Mouse (Mus musculus) spleen, adult 2 months (tissue): ENCODE data around the gene Iqgap1. TPM values are rescaled to one million over a fixed set of nuclear protein-coding genes. Genes with fewer than 3 reads are reported as not detected.
A peak's percentile ranks its signal among the peaks of the same experiment; 100 is the strongest.

ENCODE experiments used
- DNase-seq, 2 experiments: peaks; one replicate each; pipeline versions ENCODE4 v3.0.0 to v3.0.0-alpha.2; 2012 to 2021; ENCODE audit warnings: low spot score in 2 of 2, low read depth in 1 of 2
- H3K27ac ChIP-seq: fragments of 200-500 bp; 2 replicates; pipeline ENCODE4 v1.5.1; 2012; ENCODE audit warnings: low read length, inconsistent platforms; ENCODE audit not compliant: insufficient read depth
- H3K27me3 ChIP-seq: fragments of 200-500 bp; 2 replicates; pipeline ENCODE4 v1.6.1; 2012; ENCODE audit warnings: mild to moderate bottlenecking, moderate library complexity, low read length, inconsistent platforms; ENCODE audit not compliant: control insufficient read depth, insufficient read depth
- H3K36me3 ChIP-seq: fragments of 200-500 bp; 2 replicates; pipeline ENCODE4 v1.6.1; 2012; ENCODE audit warnings: mild to moderate bottlenecking, low read length, inconsistent platforms; ENCODE audit not compliant: control insufficient read depth, insufficient read depth
- H3K4me1 ChIP-seq: fragments of 200-500 bp; 2 replicates; pipeline ENCODE4 v1.6.1; 2011; ENCODE audit warnings: inconsistent platforms; ENCODE audit not compliant: control insufficient read depth, insufficient read depth, insufficient read length
- H3K4me3 ChIP-seq: fragments of 200-500 bp; 2 replicates; pipeline ENCODE4 v1.5.1; 2011; ENCODE audit warnings: mild to moderate bottlenecking, inconsistent platforms; ENCODE audit not compliant: insufficient read depth, insufficient read length; ENCODE audit errors: extremely low read depth
- CTCF ChIP-seq: fragments of 200-500 bp; IDR thresholded peaks from 2 replicates; pipeline ENCODE4 v1.5.1; 2011; ENCODE audit warnings: mild to moderate bottlenecking, inconsistent platforms; ENCODE audit not compliant: insufficient read depth, insufficient read length, insufficient replicate concordance; ENCODE audit errors: extremely low read depth
- POLR2A ChIP-seq: fragments of 200-500 bp; IDR thresholded peaks from 2 replicates; pipeline ENCODE4 v1.6.1; 2011; ENCODE audit warnings: low read depth, low read length, inconsistent platforms
- WGBS: fragments of 180-500 bp; shearing (Covaris S2); methylation state at CpG from one replicate; pipeline ENCODE4 v1.1.7; 2018; 5-methylcytosine and 5-hydroxymethylcytosine counted together
- polyA plus RNA-seq: library from polyadenylated mRNA; depleted of rRNA; stranded (reverse); fragments of >200 nt; gene quantifications from 2 replicates; pipeline ENCODE4 v1.2.3, GENCODE M21; 2012

The Iqgap1 gene
- polyA plus RNA-seq, 1 experiment, result 55.9 TPM

DNA sequence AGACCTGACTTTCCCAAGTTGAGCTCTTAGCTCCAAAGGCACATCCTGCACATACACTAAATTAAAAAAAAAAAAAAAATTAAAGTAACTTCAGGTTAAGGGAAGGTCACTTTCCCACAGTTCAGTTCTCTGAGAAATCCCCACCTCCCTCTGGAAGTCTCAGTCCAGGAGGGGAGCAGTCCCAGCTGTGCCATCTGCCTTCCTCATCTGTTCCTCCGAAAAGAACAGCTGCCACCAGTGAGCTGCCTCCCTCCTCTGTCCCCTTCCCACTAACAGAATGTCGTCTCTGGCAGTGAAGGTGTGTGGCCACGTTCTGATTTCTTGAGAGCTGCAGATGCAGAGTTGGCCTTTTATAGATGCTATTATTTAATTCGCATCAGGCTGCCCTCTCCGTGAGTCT lies 127.9 kb downstream of the Iqgap1 start:
- TF ChIP-seq POLR2A, result no peak
- TF ChIP-seq CTCF, result no peak
- Histone ChIP-seq H3K4me3 (no peak overlapping the region), H3K27ac (no peak overlapping the region), H3K4me1 (no peaks in the 10 kb centered on the region; the same call in 1 of the 2 replicates), H3K36me3 (no peaks in the 10 kb centered on the region), H3K27me3 (no peaks in the 10 kb centered on the region)
- DNase-seq, result no peak
- 84% methylated on average over 5 of the region's 5 CpGs for WGBS

DNA sequence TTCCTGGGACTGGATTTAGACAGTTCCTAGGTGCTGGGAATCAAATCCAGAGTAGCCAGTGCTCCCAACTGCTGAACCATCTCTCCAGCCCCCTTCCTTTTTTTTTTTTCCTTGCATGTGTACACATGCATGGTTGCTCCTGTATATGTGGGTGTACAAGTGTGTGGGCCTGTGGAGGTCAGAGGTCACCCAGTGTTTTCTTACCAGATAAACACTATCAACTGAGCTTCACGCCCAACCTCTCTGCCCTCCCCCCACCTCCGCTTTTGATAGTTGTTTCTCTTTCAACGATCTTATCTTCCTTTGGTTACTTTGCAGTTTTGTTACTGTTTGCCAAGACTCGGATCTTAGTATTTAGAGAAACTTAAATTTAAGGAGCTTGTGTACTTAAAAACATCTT lies 128.9 kb downstream of the Iqgap1 start:
- TF ChIP-seq CTCF (no peak), POLR2A (no peak)
- WGBS, result 44% methylated on average over 4 of the region's 4 CpGs
- H3K27me3 ChIP-seq, result no peaks in the 10 kb centered on the region
- H3K4me1 ChIP-seq, result no peaks in the 10 kb centered on the region; the same call in 1 of the 2 replicates
- no peaks in the 10 kb centered on the region for H3K36me3 ChIP-seq
- DNase-seq, result no peak
- no peak overlapping the region for H3K27ac ChIP-seq
- no peak overlapping the region for H3K4me3 ChIP-seq

GRCm38 (mm10) chr7:80696334-80696733 lies 129.4 kb downstream of the Iqgap1 start:
- 0% methylated on average over 1 of the region's 1 CpGs for WGBS
- no peak overlapping the region for H3K27ac ChIP-seq

GRCm38 (mm10) chr7:80692472-80692871 lies 133.3 kb downstream of the Iqgap1 start:
- Histone ChIP-seq H3K36me3 (no peaks in the 10 kb centered on the region), H3K4me1 (peaks cover 4% of the 10 kb centered on the region), H3K27me3 (no peaks in the 10 kb centered on the region), H3K4me3 (no peak overlapping the region), H3K27ac (no peak overlapping the region)
- WGBS, result 95% methylated on average over 9 of the region's 9 CpGs
- DNase-seq, result no peak
- TF ChIP-seq CTCF, result no peak
- TF ChIP-seq POLR2A, result no peak

More at GRCm38 (mm10) chr7:80696334-80696733, 129.4 kb downstream of the Iqgap1 start:
- H3K4me1 ChIP-seq, result no peaks in the 10 kb centered on the region; the same call in 1 of the 2 replicates
- no peak for DNase-seq
- no peaks in the 10 kb centered on the region for H3K27me3 ChIP-seq
- H3K36me3 ChIP-seq, result no peaks in the 10 kb centered on the region
- no peak overlapping the region for H3K4me3 ChIP-seq
- TF ChIP-seq CTCF (no peak), POLR2A (no peak)

- Histone ChIP-seq H3K4me3 (no peak overlapping the region), H3K36me3 (no peaks in the 10 kb centered on the region), H3K4me1 (peaks cover 4% of the 10 kb centered on the region), H3K27ac (no peak overlapping the region), H3K27me3 (no peaks in the 10 kb centered on the region)
- TF ChIP-seq POLR2A (no peak), CTCF (no peak)
- DNase-seq, result no peak
- 92% methylated on average over 6 of the region's 6 CpGs for WGBS
Observed at GRCm38 (mm10) chr7:80691131-80691530, 134.6 kb downstream of the Iqgap1 start.

- Histone ChIP-seq H3K27me3 (no peaks in the 10 kb centered on the region), H3K4me3 (peak overlapping the region; percentile 57; the same call in 1 of the 2 replicates), H3K36me3 (no peaks in the 10 kb centered on the region), H3K27ac (peak overlapping the region; percentile 91), H3K4me1 (peaks cover 6% of the 10 kb centered on the region)
- TF ChIP-seq POLR2A (no peak), CTCF (no peak)
- no peak for DNase-seq
- WGBS, result 33% methylated on average over 10 of the region's 10 CpGs
Observed at GRCm38 (mm10) chr7:80689221-80689591, 136.6 kb downstream of the Iqgap1 start.

DNA sequence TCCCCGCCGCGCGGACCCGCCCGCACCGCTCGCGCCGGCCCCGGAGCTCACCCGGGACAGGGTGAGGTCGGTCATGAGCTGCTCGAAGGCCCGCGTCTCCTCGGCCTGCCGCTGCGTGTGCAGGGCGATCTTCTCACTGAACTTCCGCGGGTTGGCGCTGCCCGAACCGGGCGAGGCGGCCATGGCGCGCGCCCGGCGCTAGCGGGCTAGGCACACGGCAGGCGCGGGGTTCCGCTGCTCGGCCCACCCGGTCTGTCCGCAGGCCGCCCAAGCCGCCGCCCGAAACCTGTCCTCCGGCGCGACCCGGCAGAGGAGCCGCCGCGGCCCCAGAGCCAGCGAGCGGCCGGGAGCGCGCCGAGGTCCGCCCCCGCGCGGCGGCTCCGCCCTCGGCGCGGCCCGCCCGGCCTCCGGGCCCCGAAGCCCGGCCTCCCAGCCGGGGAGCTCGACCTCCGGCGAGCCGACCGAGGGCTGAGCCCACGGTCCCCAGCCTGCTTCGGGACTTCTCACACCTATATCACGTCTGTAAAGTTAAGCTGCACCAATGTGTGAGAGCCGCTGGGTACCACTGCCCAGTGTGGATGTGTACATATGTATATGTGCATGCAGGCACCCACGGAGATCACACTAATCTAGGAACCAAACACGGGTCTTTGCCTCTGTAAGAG lies 137.1 kb downstream of the Iqgap1 start, which contains the start of gene Crtc3:
Gene Crtc3 (minus strand): TSS at position 322 of the 665 bp plus-strand sequence.
- DNase-seq, result peak in 1 of 2 experiments; percentile 61
- WGBS, result 1% methylated on average over 79 of the region's 83 CpGs
- Histone ChIP-seq H3K4me3 (peak within 1 kb of the TSS; percentile 92), H3K4me1 (peaks cover 6% of the 10 kb centered on the region), H3K27me3 (no peaks in the 10 kb centered on the region), H3K36me3 (no peaks in the 10 kb centered on the region), H3K27ac (peak within 1 kb of the TSS; percentile 91)
- peak; percentile 7; the same call in 1 of the 2 replicates for TF ChIP-seq CTCF
- TF ChIP-seq POLR2A, result no peak; the same call in none of the 2 replicates
